Mouse (Mus musculus): ENCODE results near the gene Gja3. TPM values are rescaled to one million over a fixed set of nuclear protein-coding genes. Genes with fewer than 3 reads are reported as not detected.

Gene Gja3
- polyA plus RNA-seq (2012; rRNA removed), result 0.06 and 0.09 TPM in 2 replicates

DNA sequence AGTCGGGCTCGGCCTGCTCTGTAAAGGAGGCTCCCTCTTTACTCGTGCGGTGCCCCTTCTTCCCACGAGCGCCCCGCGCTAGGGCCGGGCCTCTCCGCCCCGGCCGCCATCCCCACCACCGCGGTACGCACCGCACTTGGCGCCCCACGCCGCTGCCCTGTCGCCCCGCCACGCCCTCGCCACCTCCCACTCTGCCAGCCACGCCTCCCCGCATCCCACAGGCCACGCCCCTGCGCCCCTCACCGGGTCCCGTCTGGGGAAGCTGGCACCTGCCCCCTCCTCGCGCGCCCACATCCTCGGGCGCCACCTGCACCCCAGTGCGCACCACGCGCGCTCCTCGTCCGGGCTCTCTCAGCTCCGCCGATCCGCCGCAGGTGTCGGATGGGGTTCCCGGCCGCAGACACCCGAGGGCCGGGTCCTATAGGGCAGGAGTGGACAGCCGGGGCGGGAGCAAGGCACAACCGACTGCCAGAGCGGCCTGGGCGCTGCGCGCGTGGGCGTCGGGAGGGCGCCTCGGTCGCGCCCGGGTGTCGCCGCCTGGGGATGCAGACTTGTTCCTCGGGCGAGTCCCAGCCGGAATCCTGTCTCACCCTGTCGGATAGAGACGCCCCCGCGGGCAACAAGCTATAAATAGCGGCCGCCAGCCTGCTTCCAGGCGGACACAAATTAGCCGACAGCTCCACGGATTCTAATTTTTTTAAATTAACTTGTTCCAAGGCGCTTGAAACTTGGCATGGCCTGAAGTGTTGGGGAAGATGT lies at the start of gene Gja3:
Gja3 (minus strand) TSS at position 538 of the 759 bp plus-strand sequence.
- TF ChIP-seq CTCF (IDR thresholded peaks at IDR 0.05; ENCODE audit: extremely low read depth, insufficient read depth, low read length), result no peak
- no peak for TF ChIP-seq POLR2A (IDR thresholded peaks at IDR 0.05; ENCODE audit: extremely low read depth, insufficient read depth, low read length)
- Histone ChIP-seq H3K27ac (ENCODE audit: insufficient read depth, low read length) (no peak within 1 kb of the TSS), H3K4me1 (ENCODE audit: control insufficient read depth, insufficient read depth, low read length) (no peaks in the 10 kb centered on the region), H3K4me3 (ENCODE audit: insufficient read depth, low read length) (peak within 1 kb of the TSS; percentile 12; the same call in 1 of the 2 replicates)

- no peak overlapping the region for H3K4me3 ChIP-seq (ENCODE audit: insufficient read depth, low read length)
- H3K4me1 ChIP-seq (ENCODE audit: control insufficient read depth, insufficient read depth, low read length), result no peaks in the 10 kb centered on the region
- no peak for TF ChIP-seq POLR2A (IDR thresholded peaks at IDR 0.05; ENCODE audit: extremely low read depth, insufficient read depth, low read length)
- TF ChIP-seq CTCF (IDR thresholded peaks at IDR 0.05; ENCODE audit: extremely low read depth, insufficient read depth, low read length), result no peak
- no peak overlapping the region for H3K27ac ChIP-seq (ENCODE audit: insufficient read depth, low read length)
These were observed 49.2 kb upstream of the Gja3 start for GRCm38 (mm10) chr14:57107091-57107490.

GRCm38 (mm10) chr14:57105721-57106120 lies 47.8 kb upstream of the Gja3 start:
- no peak for TF ChIP-seq CTCF (IDR thresholded peaks at IDR 0.05; ENCODE audit: extremely low read depth, insufficient read depth, low read length)
- TF ChIP-seq POLR2A (IDR thresholded peaks at IDR 0.05; ENCODE audit: extremely low read depth, insufficient read depth, low read length), result no peak
- Histone ChIP-seq H3K27ac (ENCODE audit: insufficient read depth, low read length) (no peak overlapping the region), H3K4me1 (ENCODE audit: control insufficient read depth, insufficient read depth, low read length) (no peaks in the 10 kb centered on the region), H3K4me3 (ENCODE audit: insufficient read depth, low read length) (no peak overlapping the region)

- no peak overlapping the region for H3K4me3 ChIP-seq (ENCODE audit: insufficient read depth, low read length)
- H3K27ac ChIP-seq (ENCODE audit: insufficient read depth, low read length), result no peak overlapping the region
- TF ChIP-seq POLR2A (IDR thresholded peaks at IDR 0.05; ENCODE audit: extremely low read depth, insufficient read depth, low read length) (no peak), CTCF (IDR thresholded peaks at IDR 0.05; ENCODE audit: extremely low read depth, insufficient read depth, low read length) (no peak)
- no peaks in the 10 kb centered on the region for H3K4me1 ChIP-seq (ENCODE audit: control insufficient read depth, insufficient read depth, low read length)
These were observed 47.2 kb upstream of the Gja3 start for GRCm38 (mm10) chr14:57105111-57105510.

DNA sequence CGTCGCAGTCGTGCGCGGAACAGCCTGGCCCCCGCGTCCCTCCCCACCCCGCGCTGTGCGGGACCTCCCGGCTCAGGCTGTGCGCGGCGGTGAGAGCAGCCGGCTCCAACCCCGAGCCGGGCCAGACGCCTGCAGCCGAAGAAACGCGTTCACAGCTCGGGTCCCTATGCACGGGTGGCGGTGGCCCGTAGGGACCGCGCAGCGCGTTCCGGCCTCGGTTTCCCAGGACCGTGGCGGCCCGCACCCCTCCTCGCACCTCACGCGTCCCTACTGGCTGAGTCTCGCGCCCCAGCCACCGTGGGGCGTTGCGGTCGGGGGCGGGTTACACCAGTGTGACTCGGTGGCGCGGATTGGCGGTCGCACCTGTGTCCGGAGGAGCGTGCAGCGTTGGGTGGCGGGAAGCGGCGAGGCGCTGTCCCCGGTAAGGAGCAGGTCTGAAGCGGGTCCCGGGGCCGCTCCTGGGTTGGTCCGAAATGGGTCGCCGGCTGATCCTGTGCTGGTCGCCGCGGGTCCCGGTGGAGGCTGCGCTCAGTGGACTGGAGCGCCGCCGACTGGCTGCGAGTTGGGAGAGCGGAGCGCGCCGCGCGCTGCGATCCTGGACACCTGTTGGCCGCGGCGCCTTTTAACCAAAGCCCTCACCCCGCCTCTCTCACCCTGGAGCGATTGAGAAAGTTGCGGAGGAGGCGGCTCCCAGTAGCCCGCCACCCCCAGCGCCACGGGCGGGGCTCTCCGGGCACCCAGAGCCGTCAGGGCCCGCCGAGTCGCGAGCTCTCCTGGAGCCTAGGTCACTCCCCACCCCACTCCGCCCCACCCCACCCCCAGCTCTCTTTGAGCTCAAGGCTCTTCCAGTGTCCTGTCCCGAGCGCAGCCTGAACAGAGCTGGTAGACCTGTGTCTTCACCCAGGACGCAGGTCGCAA lies 46.5 kb upstream of the Gja3 start, which contains the start of gene Gjb2:
Gjb2 (minus strand) TSS at position 597 of the 918 bp plus-strand sequence.
- Histone ChIP-seq H3K4me1 (ENCODE audit: control insufficient read depth, insufficient read depth, low read length) (no peaks in the 10 kb centered on the region), H3K27ac (ENCODE audit: insufficient read depth, low read length) (no peak within 1 kb of the TSS), H3K4me3 (ENCODE audit: insufficient read depth, low read length) (peak within 1 kb of the TSS; percentile 43)
- TF ChIP-seq CTCF (IDR thresholded peaks at IDR 0.05; ENCODE audit: extremely low read depth, insufficient read depth, low read length) (no peak), POLR2A (IDR thresholded peaks at IDR 0.05; ENCODE audit: extremely low read depth, insufficient read depth, low read length) (no peak)

DNA sequence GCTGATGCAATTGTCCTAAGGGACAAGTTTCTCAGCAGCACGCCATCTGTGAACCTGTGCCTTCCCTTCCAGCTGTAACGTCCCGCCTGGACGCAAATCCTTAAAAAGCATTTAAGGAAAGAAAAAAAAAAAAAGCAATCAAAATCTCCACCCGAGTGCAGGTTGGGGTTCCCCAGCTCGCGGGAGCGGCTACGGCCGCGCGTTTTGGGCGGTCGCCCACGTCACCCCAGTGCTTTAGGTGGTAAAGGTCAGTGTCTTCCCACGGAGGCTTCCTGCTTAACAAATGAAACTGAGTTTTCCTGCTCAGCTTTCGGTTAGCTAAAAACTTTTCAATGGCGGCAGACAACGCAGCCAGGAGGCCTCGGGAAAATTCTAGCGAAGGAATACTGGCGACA lies 45.8 kb upstream of the Gja3 start:
- no peak overlapping the region for H3K27ac ChIP-seq (ENCODE audit: insufficient read depth, low read length)
- H3K4me1 ChIP-seq (ENCODE audit: control insufficient read depth, insufficient read depth, low read length), result no peaks in the 10 kb centered on the region
- H3K4me3 ChIP-seq (ENCODE audit: insufficient read depth, low read length), result peak overlapping the region; percentile 43
- TF ChIP-seq CTCF (IDR thresholded peaks at IDR 0.05; ENCODE audit: extremely low read depth, insufficient read depth, low read length) (no peak), POLR2A (IDR thresholded peaks at IDR 0.05; ENCODE audit: extremely low read depth, insufficient read depth, low read length) (no peak)

DNA sequence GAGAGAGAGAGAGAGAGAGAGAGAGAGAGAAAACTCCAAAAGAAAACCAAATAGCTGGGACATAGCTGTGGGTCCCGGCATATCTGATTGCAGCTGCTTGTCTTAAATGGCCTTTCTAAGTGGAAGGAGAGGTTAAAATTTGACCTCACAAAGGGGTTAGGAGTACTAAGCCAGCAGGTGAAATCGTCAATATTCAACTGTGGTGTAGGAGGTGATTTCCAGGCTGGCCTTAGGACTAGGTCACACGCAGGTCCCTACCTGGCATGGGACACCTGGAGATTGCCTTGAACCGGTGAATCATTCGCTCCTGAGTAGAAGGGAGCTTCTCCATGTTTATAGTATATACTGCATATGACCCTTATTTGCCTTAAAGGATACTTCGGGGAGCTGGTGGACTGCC lies 45.2 kb upstream of the Gja3 start:
- Histone ChIP-seq H3K4me1 (ENCODE audit: control insufficient read depth, insufficient read depth, low read length) (no peaks in the 10 kb centered on the region), H3K4me3 (ENCODE audit: insufficient read depth, low read length) (peak overlapping the region; percentile 43; the same call in 1 of the 2 replicates), H3K27ac (ENCODE audit: insufficient read depth, low read length) (no peak overlapping the region)
- TF ChIP-seq CTCF (IDR thresholded peaks at IDR 0.05; ENCODE audit: extremely low read depth, insufficient read depth, low read length), result no peak
- no peak for TF ChIP-seq POLR2A (IDR thresholded peaks at IDR 0.05; ENCODE audit: extremely low read depth, insufficient read depth, low read length)

GRCm38 (mm10) chr14:57101623-57102022 lies 43.7 kb upstream of the Gja3 start:
- no peaks in the 10 kb centered on the region for H3K4me1 ChIP-seq (ENCODE audit: control insufficient read depth, insufficient read depth, low read length)
- no peak for TF ChIP-seq CTCF (IDR thresholded peaks at IDR 0.05; ENCODE audit: extremely low read depth, insufficient read depth, low read length)
- TF ChIP-seq POLR2A (IDR thresholded peaks at IDR 0.05; ENCODE audit: extremely low read depth, insufficient read depth, low read length), result no peak
- H3K4me3 ChIP-seq (ENCODE audit: insufficient read depth, low read length), result no peak overlapping the region
- H3K27ac ChIP-seq (ENCODE audit: insufficient read depth, low read length), result no peak overlapping the region

DNA sequence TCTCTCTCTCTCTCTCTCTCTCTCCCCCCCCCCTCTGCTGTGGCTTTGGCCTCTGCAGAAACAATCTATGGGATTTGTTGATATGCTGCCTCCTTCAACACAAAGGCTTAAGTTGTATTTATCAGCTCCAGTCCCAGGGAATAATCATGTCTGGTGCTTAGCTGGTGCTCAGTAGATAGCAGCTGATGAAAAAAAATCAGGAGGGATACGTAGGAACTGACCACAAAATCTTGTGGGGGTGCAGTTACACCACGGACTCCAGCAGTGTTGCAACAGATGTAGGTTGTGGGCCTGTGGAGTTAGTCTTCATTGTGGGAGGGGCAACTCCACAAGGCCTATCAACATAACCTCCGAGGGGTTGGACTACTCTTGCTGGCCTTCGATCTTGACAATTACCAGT lies 38.0 kb upstream of the Gja3 start:
- H3K4me1 ChIP-seq (ENCODE audit: control insufficient read depth, insufficient read depth, low read length), result no peaks in the 10 kb centered on the region

More for the DNA sequence above, 38.0 kb upstream of the Gja3 start:
- H3K27ac ChIP-seq (ENCODE audit: insufficient read depth, low read length), result no peak overlapping the region
- H3K4me3 ChIP-seq (ENCODE audit: insufficient read depth, low read length), result no peak overlapping the region
- TF ChIP-seq POLR2A (IDR thresholded peaks at IDR 0.05; ENCODE audit: extremely low read depth, insufficient read depth, low read length) (no peak), CTCF (IDR thresholded peaks at IDR 0.05; ENCODE audit: extremely low read depth, insufficient read depth, low read length) (no peak)
